Mouse (Mus musculus): ENCODE results near the gene Stk32c.

Stk32c gene

GRCm38 (mm10) chr7:139075054-139075794, 137.9 kb downstream of the Stk32c start:
- no peak for DNase-seq (ENCODE audit: inconsistent age in 2 of 2, low spot score in 1 of 2)

- DNase-seq (ENCODE audit: inconsistent age in 2 of 2, low spot score in 1 of 2), result no peak
Measured at GRCm38 (mm10) chr7:139074189-139074588, 138.9 kb downstream of the Stk32c start.

GRCm38 (mm10) chr7:139068182-139068623, 144.9 kb downstream of the Stk32c start:
- peak; percentile 59 to 89 for DNase-seq (ENCODE audit: inconsistent age in 2 of 2, low spot score in 1 of 2)

GRCm38 (mm10) chr7:139063406-139063805, 149.7 kb downstream of the Stk32c start:
- DNase-seq (ENCODE audit: inconsistent age in 2 of 2, low spot score in 1 of 2), result peak in 1 of 2 experiments; percentile 44
